Mouse (Mus musculus): ENCODE measurements around the gene Arhgap23. TPM values are rescaled to one million over a fixed set of nuclear protein-coding genes. Genes with fewer than 3 reads are reported as not detected.

Gene Arhgap23
- total and polyA plus RNA-seq, 2 experiments: 2.8 to 13.6 TPM

DNA sequence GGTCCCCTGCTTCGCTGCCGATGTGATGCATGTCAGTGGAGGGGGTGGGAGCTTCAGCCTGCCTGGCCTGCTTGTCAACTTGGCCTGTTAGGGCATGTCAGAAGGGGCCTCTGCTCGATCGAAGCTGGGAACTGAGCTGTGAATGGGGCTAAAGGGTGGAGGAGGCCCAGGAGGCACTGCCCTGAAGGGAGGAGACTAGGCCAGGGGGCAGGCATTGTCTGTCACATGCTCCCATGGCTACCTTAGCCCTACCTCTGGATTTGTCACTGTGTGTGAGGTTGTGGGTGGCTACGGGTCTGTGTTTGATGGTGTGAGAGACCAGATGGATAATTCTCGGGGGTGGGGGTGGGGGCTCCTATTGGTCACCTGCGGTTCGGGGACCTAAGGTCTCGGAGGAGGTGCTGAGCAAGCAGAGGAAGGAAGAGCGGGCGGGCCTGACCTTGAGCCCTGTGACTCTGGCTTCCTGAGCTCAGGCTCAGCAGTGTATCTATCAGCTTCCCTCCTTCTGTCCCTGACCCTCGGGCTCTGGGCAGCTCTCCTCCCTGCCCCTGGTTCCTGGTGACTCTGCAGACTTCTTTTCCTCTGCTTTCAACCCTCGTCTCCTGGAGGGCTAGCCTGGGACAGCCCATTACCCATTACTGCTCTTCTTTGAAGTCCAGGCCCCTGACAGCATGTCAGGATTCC, 20.6 kb downstream of the Arhgap23 start:
- H3K9ac ChIP-seq (ENCODE audit: low read depth, low read length): peak overlapping the region; percentile 50
- peak overlapping the region; percentile 81 for H3K27ac ChIP-seq (replicated peaks; ENCODE audit: insufficient read depth, low read depth, low read length)
- no peaks in the 10 kb centered on the region for H3K36me3 ChIP-seq (ENCODE audit: control insufficient read depth, insufficient read depth, low read length)
- peak; percentile 91 for DNase-seq (ENCODE audit: extremely low read depth, low read depth, low spot score)
- peaks cover 16% of the 10 kb centered on the region for H3K4me1 ChIP-seq (ENCODE audit: control insufficient read depth, insufficient read depth, low read length)
- H3K4me3 ChIP-seq (ENCODE audit: insufficient read depth, low read depth, low read length): peak overlapping the region; percentile 40
- H3K27me3 ChIP-seq (ENCODE audit: control insufficient read depth, insufficient read depth, low read length): no peaks in the 10 kb centered on the region
- TF ChIP-seq POLR2A (IDR thresholded peaks at IDR 0.05; ENCODE audit: extremely low read depth, insufficient read depth, low read length) (0 out of 2 replicates have a peak, but pooled peaks have one; percentile 52), CTCF (IDR thresholded peaks at IDR 0.05; ENCODE audit: low read depth, low read length) (0 out of 2 replicates have a peak, but pooled peaks have one; percentile 7)
- peaks cover 4% of the 10 kb centered on the region; the same call in 1 of the 2 replicates for H3K79me2 ChIP-seq (ENCODE audit: control insufficient read depth, insufficient read depth, low read length)
- WGBS: 4% methylated on average over 13 of the region's 13 CpGs

DNA sequence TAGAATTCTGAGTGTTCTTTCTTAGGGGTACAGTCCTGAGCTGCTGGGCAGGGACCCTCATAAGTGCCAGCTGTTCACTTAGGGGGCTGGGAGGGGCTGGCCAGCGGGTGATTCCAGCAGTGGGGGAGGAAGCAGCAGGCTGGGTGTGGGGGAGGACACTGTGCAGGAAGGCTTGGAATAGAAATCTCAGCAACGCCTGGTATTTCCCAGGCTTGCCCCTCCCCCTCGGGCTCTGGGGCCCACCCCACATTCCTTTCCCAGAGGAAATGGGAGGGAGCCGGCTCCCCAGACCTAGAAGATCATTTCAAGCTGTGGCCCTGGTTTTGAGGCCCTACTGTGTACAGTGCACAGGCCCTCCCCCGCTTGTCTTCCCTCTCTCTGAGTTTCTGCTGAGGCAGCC, 22.4 kb downstream of the Arhgap23 start:
- 62% methylated on average over 5 of the region's 5 CpGs for WGBS
- Histone ChIP-seq H3K36me3 (ENCODE audit: control insufficient read depth, insufficient read depth, low read length) (no peaks in the 10 kb centered on the region), H3K9ac (ENCODE audit: low read depth, low read length) (no peak overlapping the region), H3K27me3 (ENCODE audit: control insufficient read depth, insufficient read depth, low read length) (no peaks in the 10 kb centered on the region), H3K4me3 (ENCODE audit: insufficient read depth, low read depth, low read length) (no peak overlapping the region), H3K27ac (replicated peaks; ENCODE audit: insufficient read depth, low read depth, low read length) (peak overlapping the region; percentile 82), H3K79me2 (ENCODE audit: control insufficient read depth, insufficient read depth, low read length) (peaks cover 4% of the 10 kb centered on the region; the same call in 1 of the 2 replicates), H3K4me1 (ENCODE audit: control insufficient read depth, insufficient read depth, low read length) (peaks cover 19% of the 10 kb centered on the region)
- TF ChIP-seq CTCF (IDR thresholded peaks at IDR 0.05; ENCODE audit: low read depth, low read length): no peak
- TF ChIP-seq POLR2A (IDR thresholded peaks at IDR 0.05; ENCODE audit: extremely low read depth, insufficient read depth, low read length): no peak
- peak; percentile 28 for DNase-seq (ENCODE audit: extremely low read depth, low read depth, low spot score)

DNA sequence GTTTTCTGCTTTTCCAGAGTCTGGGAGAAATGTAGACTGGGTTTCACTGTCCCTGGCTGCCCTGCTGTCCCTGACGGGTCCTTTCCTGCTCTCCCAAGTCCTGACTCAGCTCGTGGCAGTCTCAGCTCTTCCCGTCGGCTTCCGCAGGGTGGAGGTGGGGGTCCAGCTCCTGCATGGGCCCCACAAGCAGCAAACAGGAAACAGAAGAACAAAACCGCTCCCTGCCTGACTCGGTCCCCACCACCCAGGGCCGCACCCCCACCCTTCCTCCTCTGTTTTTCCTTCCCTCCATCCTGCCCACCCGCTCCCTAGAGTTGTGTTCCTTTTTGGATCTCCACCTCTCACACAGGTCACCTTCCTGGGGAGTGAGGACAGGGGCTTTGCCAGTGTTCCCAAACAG, 23.5 kb downstream of the Arhgap23 start:
- Histone ChIP-seq H3K4me1 (ENCODE audit: control insufficient read depth, insufficient read depth, low read length) (peaks cover 21% of the 10 kb centered on the region), H3K36me3 (ENCODE audit: control insufficient read depth, insufficient read depth, low read length) (no peaks in the 10 kb centered on the region), H3K4me3 (ENCODE audit: insufficient read depth, low read depth, low read length) (no peak overlapping the region), H3K79me2 (ENCODE audit: control insufficient read depth, insufficient read depth, low read length) (peaks cover 5% of the 10 kb centered on the region; the same call in 1 of the 2 replicates), H3K27me3 (ENCODE audit: control insufficient read depth, insufficient read depth, low read length) (no peaks in the 10 kb centered on the region), H3K9ac (ENCODE audit: low read depth, low read length) (no peak overlapping the region), H3K27ac (replicated peaks; ENCODE audit: insufficient read depth, low read depth, low read length) (peak overlapping the region; percentile 82)
- 75% methylated on average over 9 of the region's 9 CpGs for WGBS
- DNase-seq (ENCODE audit: extremely low read depth, low read depth, low spot score): no peak
- TF ChIP-seq POLR2A (IDR thresholded peaks at IDR 0.05; ENCODE audit: extremely low read depth, insufficient read depth, low read length) (no peak), CTCF (IDR thresholded peaks at IDR 0.05; ENCODE audit: low read depth, low read length) (no peak)

DNA sequence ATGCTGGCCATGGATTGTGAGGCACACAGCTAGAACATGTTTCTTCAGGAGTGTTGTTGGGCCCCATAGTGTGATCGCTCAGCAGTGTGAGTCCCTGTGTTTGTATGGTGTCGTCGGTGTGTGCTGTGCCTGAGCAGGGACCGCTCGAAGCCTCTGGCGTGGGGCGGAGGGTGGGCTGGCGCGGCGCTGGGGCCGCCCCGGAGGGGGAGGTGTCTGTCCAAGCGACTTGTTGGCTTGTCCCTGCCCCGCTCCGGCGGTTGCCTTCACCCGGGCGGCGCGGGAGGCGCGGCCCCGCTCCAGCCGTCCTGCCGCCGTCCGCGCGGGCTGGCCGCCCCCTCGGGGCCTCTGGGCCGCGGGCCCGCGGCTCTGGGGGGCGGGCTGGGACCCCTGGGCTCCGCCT, 24.6 kb downstream of the Arhgap23 start:
- WGBS: 2% methylated on average over 37 of the region's 37 CpGs
- Histone ChIP-seq H3K27me3 (ENCODE audit: control insufficient read depth, insufficient read depth, low read length) (no peaks in the 10 kb centered on the region), H3K9ac (ENCODE audit: low read depth, low read length) (peak overlapping the region; percentile 82), H3K36me3 (ENCODE audit: control insufficient read depth, insufficient read depth, low read length) (no peaks in the 10 kb centered on the region), H3K79me2 (ENCODE audit: control insufficient read depth, insufficient read depth, low read length) (peaks cover 10% of the 10 kb centered on the region; the same call in 1 of the 2 replicates), H3K27ac (replicated peaks; ENCODE audit: insufficient read depth, low read depth, low read length) (peak overlapping the region; percentile 42), H3K4me3 (ENCODE audit: insufficient read depth, low read depth, low read length) (peak overlapping the region; percentile 66), H3K4me1 (ENCODE audit: control insufficient read depth, insufficient read depth, low read length) (peaks cover 25% of the 10 kb centered on the region)
- DNase-seq (ENCODE audit: extremely low read depth, low read depth, low spot score): peak; percentile 45
- TF ChIP-seq CTCF (IDR thresholded peaks at IDR 0.05; ENCODE audit: low read depth, low read length) (no peak), POLR2A (IDR thresholded peaks at IDR 0.05; ENCODE audit: extremely low read depth, insufficient read depth, low read length) (peak; percentile 50; the same call in 1 of the 2 replicates)

DNA sequence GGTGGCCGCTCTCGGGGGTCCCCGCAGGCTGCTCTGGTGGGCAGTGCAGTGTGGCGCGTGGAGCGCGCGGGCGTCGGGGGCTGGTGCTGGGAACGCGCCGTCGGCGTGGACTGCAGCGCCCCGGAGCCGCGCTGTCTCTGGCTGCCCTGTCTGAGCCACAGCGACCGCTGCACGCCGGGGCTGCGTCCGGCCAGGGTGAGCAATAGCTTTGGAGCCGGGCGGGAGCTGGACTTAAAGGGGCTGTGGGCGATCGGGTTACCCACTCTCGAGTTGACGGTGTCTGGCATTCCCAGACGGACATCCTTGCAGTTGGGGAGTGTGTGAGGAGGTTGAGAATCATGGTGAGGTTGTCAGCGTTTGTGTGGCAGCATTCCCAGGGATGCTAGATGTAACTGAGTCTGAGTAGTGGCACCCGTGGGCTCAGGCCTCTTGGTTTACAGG, 25.1 kb downstream of the Arhgap23 start:
- Histone ChIP-seq H3K4me1 (ENCODE audit: control insufficient read depth, insufficient read depth, low read length) (peaks cover 24% of the 10 kb centered on the region), H3K4me3 (ENCODE audit: insufficient read depth, low read depth, low read length) (peak overlapping the region; percentile 66), H3K9ac (ENCODE audit: low read depth, low read length) (peak overlapping the region; percentile 82), H3K79me2 (ENCODE audit: control insufficient read depth, insufficient read depth, low read length) (peaks cover 10% of the 10 kb centered on the region; the same call in 1 of the 2 replicates), H3K36me3 (ENCODE audit: control insufficient read depth, insufficient read depth, low read length) (no peaks in the 10 kb centered on the region), H3K27ac (replicated peaks; ENCODE audit: insufficient read depth, low read depth, low read length) (peak overlapping the region; percentile 29), H3K27me3 (ENCODE audit: control insufficient read depth, insufficient read depth, low read length) (no peaks in the 10 kb centered on the region)
- DNase-seq (ENCODE audit: extremely low read depth, low read depth, low spot score): no peak
- TF ChIP-seq CTCF (IDR thresholded peaks at IDR 0.05; ENCODE audit: low read depth, low read length) (no peak), POLR2A (IDR thresholded peaks at IDR 0.05; ENCODE audit: extremely low read depth, insufficient read depth, low read length) (no peak)
- WGBS: under 1% methylated on average over 33 of the region's 34 CpGs

All from liver, adult 2 months (tissue).